Mouse (Mus musculus) naive thymus-derived CD4-positive, alpha-beta T cell, adult 2 months (primary cell): ENCODE results near the gene Hps6.

ENCODE experiments used
- DNase-seq: peaks from one replicate; pipeline ENCODE4 v3.0.0-alpha.2; 2011; ENCODE audit warnings: low read depth

Hps6 gene

GRCm38 (mm10) chr19:46045696-46046311 is 42.5 kb downstream of the Hps6 start:
- peak; percentile 41 for DNase-seq

DNA sequence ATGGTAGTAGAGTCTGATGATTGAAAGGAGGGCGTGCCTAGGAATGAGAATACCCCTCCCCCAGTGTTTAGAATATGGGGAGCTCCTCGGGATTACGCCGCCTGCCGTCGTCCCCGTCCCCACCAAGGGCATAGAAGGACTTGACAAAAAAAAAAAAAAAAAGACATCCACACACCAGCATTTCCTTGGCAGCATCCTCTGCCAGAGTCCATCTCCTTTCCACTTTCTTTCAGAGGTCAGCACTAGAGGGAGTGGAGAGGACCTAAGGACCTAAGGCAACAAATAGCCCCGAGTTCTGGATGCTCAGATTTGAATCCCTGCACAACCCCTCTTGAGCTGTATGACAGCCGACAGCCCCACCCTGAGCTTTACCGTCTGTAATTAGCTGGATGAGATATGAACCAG is 43.3 kb downstream of the Hps6 start:
- no peak for DNase-seq

DNA sequence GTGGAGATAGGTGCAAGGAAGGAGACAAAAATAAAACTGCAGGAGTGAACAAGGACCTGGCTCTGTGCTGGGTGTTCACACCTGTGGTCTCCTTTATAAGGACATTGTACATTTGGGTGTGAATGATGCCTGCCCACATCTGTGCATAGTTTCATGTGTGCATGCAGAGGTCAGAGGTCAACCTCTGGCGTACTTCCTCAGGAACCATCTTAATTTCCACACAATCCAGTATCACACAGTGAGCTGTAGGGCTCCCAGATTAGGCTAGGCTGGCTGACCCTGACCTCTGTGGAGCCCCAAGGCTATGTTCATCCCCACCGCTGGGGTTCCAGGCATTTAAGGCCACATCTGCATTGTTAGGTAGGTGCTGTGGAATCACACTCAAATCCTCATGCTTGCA is 44.1 kb downstream of the Hps6 start:
- no peak for DNase-seq

DNA sequence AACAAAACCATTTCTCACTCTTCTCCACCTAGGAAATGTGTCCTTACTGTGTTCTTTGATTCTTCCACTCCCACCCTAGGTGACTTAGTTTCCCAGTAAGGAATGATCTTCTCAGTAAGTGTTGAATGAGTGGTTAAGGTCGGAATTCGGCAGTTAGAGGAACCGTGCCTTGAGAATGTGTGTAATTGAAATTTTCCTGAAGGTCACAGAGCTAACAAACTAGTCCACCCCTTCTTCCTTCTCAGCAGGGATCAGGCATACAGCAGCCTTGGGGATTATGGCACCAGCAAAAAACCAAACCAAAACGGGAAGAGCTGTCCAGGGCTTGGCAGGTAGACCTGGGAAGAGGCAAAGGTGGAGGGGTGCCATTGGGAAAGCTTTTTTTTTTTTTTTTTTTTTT is 45.8 kb downstream of the Hps6 start:
- DNase-seq: no peak

DNA sequence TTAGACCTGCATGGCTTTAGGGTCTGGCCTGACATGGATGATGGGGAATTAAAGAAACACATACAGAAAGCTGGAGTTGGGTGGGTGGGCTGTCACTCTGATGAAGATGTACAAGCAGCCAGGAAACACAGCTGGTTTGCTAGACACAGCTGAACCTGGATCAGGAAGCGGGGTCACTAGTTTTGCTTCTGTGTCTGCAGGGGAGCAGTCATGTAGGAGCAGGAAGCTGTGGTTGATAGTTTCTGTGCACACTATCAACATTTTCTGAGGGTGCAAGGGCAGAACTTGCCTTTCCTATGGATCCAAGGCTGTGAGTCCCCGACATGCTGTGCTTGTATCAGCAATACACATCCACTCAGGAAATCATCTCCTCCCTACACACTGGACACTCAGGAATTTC is 47.2 kb downstream of the Hps6 start:
- DNase-seq: peak; percentile 59
